Mouse (Mus musculus) forebrain, embryonic 10.5 days (tissue): Measurements from ENCODE around the gene Zmym6. TPM values are rescaled to one million over a fixed set of nuclear protein-coding genes. Genes with fewer than 3 reads are reported as not detected.
A peak's percentile ranks its signal among the peaks of the same experiment; 100 is the strongest.

Experiments
- DNase-seq: peaks from one replicate; pipeline ENCODE4 v3.0.0-alpha.2; 2017; ENCODE audit warnings: low spot score; ENCODE audit errors: extremely low spot score
- H3K27ac ChIP-seq: fragments of 300-500 bp; sonication (generic); 2 replicates; pipeline ENCODE4 v1.5.1; 2016; ENCODE audit warnings: mild to moderate bottlenecking
- H3K27me3 ChIP-seq: fragments of 300-500 bp; sonication (generic); 2 replicates; pipeline ENCODE4 v1.6.1; 2016; ENCODE audit warnings: mild to moderate bottlenecking; ENCODE audit not compliant: poor library complexity, severe bottlenecking
- H3K36me3 ChIP-seq: fragments of 300-500 bp; sonication (generic); replicated peaks from 2 replicates; pipeline ENCODE4 v1.6.1; 2016; ENCODE audit warnings: mild to moderate bottlenecking, moderate library complexity
- H3K4me1 ChIP-seq: fragments of 300-500 bp; sonication (generic); 2 replicates; pipeline ENCODE4 v1.6.1; 2016
- H3K4me3 ChIP-seq: fragments of 300-500 bp; sonication (generic); 2 replicates; pipeline ENCODE4 v1.5.1; 2016; ENCODE audit warnings: mild to moderate bottlenecking, moderate library complexity
- H3K9me3 ChIP-seq: fragments of 300-500 bp; sonication (generic); 2 replicates; pipeline ENCODE4 v1.6.1; 2016; ENCODE audit warnings: mild to moderate bottlenecking, moderate library complexity
- WGBS: fragments of 180-500 bp; shearing (Covaris S2); methylation state at CpG from one replicate; pipeline ENCODE4 v1.1.7; 2016; 5-methylcytosine and 5-hydroxymethylcytosine counted together
- polyA plus RNA-seq: library from polyadenylated mRNA; unstranded; fragments of >200 nt; fragmentation: Nextera tagmentation; extraction: Ambion mirVana; gene quantifications from 2 replicates; pipeline ENCODE4 v1.2.1, GENCODE M21; 2016

Zmym6 gene
- polyA plus RNA-seq, 1 experiment from 2014 or later = 21.0 TPM

DNA sequence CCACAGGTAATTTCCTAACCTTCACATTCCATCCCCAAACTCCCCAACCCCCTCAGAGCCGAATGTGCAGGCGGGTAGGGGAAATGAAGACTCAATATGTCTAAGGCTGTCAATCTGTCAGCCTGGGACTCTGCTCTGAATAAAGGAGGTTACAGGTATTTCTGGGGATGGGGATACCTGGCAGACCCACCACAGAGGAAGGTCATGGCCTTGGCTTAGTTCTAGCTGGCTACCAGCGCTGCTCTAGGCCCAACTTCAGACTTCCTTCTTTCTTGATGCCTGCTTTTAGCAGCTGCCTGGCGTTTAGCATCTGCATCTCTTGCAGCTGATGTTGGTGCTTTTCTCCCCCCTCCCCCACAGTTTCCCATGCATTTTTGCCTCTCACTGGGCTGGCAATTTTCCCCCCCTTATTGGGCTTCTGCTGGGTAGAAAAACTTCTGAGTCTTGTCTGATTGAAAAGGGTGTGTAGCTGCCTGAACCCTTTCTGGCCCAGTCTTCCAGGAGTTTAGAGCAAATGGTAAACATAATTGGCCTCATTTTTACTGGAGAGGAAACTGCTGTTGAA is 94.2 kb downstream of the Zmym6 start:
- Histone ChIP-seq H3K36me3 (no peaks in the 10 kb centered on the region), H3K4me1 (peaks cover 26% of the 10 kb centered on the region), H3K9me3 (no peaks in the 10 kb centered on the region), H3K27ac (no peak overlapping the region), H3K27me3 (peaks cover 70% of the 10 kb centered on the region), H3K4me3 (no peak overlapping the region)
- 62% methylated on average over 4 of the region's 4 CpGs for WGBS
- no peak for DNase-seq

- Histone ChIP-seq H3K4me1 (peaks cover 26% of the 10 kb centered on the region), H3K27me3 (peaks cover 65% of the 10 kb centered on the region), H3K4me3 (no peak overlapping the region), H3K9me3 (no peaks in the 10 kb centered on the region), H3K36me3 (no peaks in the 10 kb centered on the region), H3K27ac (no peak overlapping the region)
- DNase-seq = no peak
- WGBS = 24% methylated on average over 7 of the region's 7 CpGs
Measured at GRCm38 (mm10) chr4:127172119-127172518, 94.9 kb downstream of the Zmym6 start.

GRCm38 (mm10) chr4:127172614-127173013 is 95.4 kb downstream of the Zmym6 start:
- H3K27ac ChIP-seq = no peak overlapping the region
- H3K4me3 ChIP-seq = no peak overlapping the region
- H3K9me3 ChIP-seq = no peaks in the 10 kb centered on the region
- WGBS = 63% methylated on average over 4 of the region's 4 CpGs
- DNase-seq = no peak
- H3K27me3 ChIP-seq = peaks cover 63% of the 10 kb centered on the region
- H3K36me3 ChIP-seq = no peaks in the 10 kb centered on the region
- H3K4me1 ChIP-seq = peaks cover 25% of the 10 kb centered on the region

DNA sequence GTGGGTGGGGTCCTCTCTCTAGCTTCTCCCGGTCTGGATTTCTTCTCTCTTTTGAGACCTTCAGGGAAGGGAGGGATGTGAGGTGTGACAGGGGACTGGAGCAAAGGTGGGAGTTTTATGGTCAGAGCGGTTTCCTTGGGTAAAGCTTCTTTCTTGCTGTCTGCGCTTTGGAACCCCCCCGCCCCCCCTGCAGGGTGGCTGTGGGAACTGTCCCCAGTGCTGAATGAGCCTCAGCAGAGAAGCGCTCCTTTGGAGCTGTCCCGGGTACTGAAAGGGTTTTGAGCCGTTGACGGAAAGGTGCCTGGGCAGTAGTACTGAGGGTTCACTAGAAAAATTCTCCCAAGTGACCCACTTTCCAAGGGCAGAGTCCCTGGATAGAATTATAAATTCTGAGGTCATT is 96.3 kb downstream of the Zmym6 start:
- H3K9me3 ChIP-seq = no peaks in the 10 kb centered on the region
- H3K36me3 ChIP-seq = no peaks in the 10 kb centered on the region
- peaks cover 61% of the 10 kb centered on the region for H3K27me3 ChIP-seq
- WGBS = 2% methylated on average over 8 of the region's 8 CpGs
- H3K4me3 ChIP-seq = no peak overlapping the region
- DNase-seq = peak; percentile 47
- H3K27ac ChIP-seq = no peak overlapping the region
- H3K4me1 ChIP-seq = peaks cover 17% of the 10 kb centered on the region

Other genes with a start within 250 kb of the Zmym6 start
- gene Zmym4, start 109.2 kb upstream of the Zmym6 start, polyA plus RNA-seq = 26.2 and 29.9 TPM in 2 replicates
- gene Sfpq, start 56.1 kb upstream of the Zmym6 start, polyA plus RNA-seq = 107 and 110 TPM in 2 replicates
- gene Zmym1, start 16.2 kb upstream of the Zmym6 start, polyA plus RNA-seq = 38.9 and 39.4 TPM in 2 replicates
- 13.4 and 13.5 TPM in 2 replicates for gene Tmem35b, start 46.3 kb downstream of the Zmym6 start, polyA plus RNA-seq
- gene Dlgap3, start 91.8 kb downstream of the Zmym6 start, polyA plus RNA-seq = 1.0 and 1.2 TPM in 2 replicates
- 78.0 and 79.1 TPM in 2 replicates for gene Smim12, start 166.4 kb downstream of the Zmym6 start, polyA plus RNA-seq
- gene Gja4, start 236.7 kb downstream of the Zmym6 start, polyA plus RNA-seq = 9.6 and 11.1 TPM in 2 replicates